ENCODE assay signal across 16 mouse cellular contexts in the genomic region with DNA sequence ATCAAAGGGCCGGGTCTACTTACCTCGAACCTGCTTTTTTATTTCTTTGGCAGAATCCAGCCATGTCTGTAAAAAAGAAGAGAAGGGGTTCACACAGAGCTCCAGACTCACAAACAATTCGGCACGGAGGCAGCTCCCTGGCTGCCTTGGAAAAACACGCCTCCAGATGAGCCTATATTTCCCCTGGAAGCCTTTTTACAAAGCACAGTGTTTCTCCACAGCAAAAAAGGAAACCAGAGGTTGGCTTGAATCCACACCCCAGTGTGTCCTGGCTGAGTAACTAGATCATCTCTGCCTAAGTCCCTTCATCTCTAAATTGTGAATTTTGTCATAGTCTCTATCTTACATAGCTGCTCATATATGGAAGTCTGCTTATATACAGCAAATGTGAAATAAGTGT.
DNase-seq lines count a peak whose midpoint lies in the region; ATAC-seq and TF ChIP-seq lines count a peak whose summit lies in the region.
"Had no signal": no experiment of that assay in that cellular context is flagged by ENCODE, and none has a peak within 500 bp of the region (broad histone marks: within the 10 kb centered on the region; RNA-seq: fewer than 3 reads in every experiment).

No protein-coding gene starts in this region.

- DNase-seq in embryonic facial prominence, embryonic 14.5 days (ENCODE audit: low spot score), result no peak
- DNase-seq in embryonic facial prominence, embryonic 10.5 days (ENCODE audit: low spot score), result no peak
- no peak for DNase-seq in layer of hippocampus, adult 2 months (ENCODE audit: low spot score in 2 of 2)
- no peak for DNase-seq in layer of hippocampus, postnatal 14 days (ENCODE audit: low spot score in 2 of 2)
- peak; percentile 9 for DNase-seq in right cerebral cortex, postnatal 14 days
- DNase-seq in B cell, adult 2 months, result no peak
- DNase-seq in stomach, postnatal 0 days (ENCODE audit: low spot score), result no peak
- DNase-seq: kidney, postnatal 25 days; liver; thymus, adult 18-20 months had no signal

- H3K27me3 ChIP-seq in embryonic facial prominence, embryonic 14.5 days (replicated peaks; ENCODE audit: control insufficient read depth, insufficient read depth, low read length), result no peaks in the 10 kb centered on the region
- no peaks in the 10 kb centered on the region for H3K27me3 ChIP-seq in embryonic facial prominence, embryonic 10.5 days (replicated peaks; ENCODE audit: low read depth, poor library complexity, severe bottlenecking)
- no peaks in the 10 kb centered on the region for H3K27me3 ChIP-seq in heart, embryonic 15.5 days
- no peaks in the 10 kb centered on the region for H3K27me3 ChIP-seq in stomach, postnatal 0 days (ENCODE audit: control insufficient read depth, insufficient read depth, low read length)
- H3K27me3 ChIP-seq: embryonic facial prominence, embryonic 12.5 days; forebrain, embryonic 12.5 days; megakaryocyte, embryonic 14.5 days had no signal

- ATAC-seq in embryonic facial prominence, embryonic 14.5 days (ENCODE audit: low read depth), result no peak
- ATAC-seq in heart, embryonic 15.5 days (replicated peaks; ENCODE audit: insufficient number of reproducible peaks, insufficient read depth, low FRiP score, low read depth), result no peak
- no peak for ATAC-seq in stomach, postnatal 0 days (ENCODE audit: low FRiP score, low TSS enrichment)

- H3K36me3 ChIP-seq in embryonic facial prominence, embryonic 14.5 days (ENCODE audit: control insufficient read depth, insufficient read depth, low read length), result peaks cover 31% of the 10 kb centered on the region
- H3K36me3 ChIP-seq in embryonic facial prominence, embryonic 10.5 days (replicated peaks), result peaks cover 85% of the 10 kb centered on the region
- peaks cover 10% of the 10 kb centered on the region; the same call in 1 of the 2 replicates for H3K36me3 ChIP-seq in heart, embryonic 15.5 days
- peaks cover 7% of the 10 kb centered on the region; the same call in 1 of the 2 replicates for H3K36me3 ChIP-seq in stomach, postnatal 0 days (ENCODE audit: control insufficient read depth, insufficient read depth, low read length)

- H3K4me3 ChIP-seq in embryonic facial prominence, embryonic 14.5 days (ENCODE audit: low read depth, low read length), result no peak overlapping the region
- no peak overlapping the region for H3K4me3 ChIP-seq in embryonic facial prominence, embryonic 10.5 days
- no peak overlapping the region for H3K4me3 ChIP-seq in layer of hippocampus, adult 2 months
- no peak overlapping the region for H3K4me3 ChIP-seq in heart, embryonic 15.5 days
- H3K4me3 ChIP-seq in stomach, postnatal 0 days (ENCODE audit: low read depth, low read length), result no peak overlapping the region
- H3K4me3 ChIP-seq: embryonic facial prominence, embryonic 12.5 days; forebrain, embryonic 12.5 days; megakaryocyte, embryonic 14.5 days had no signal

- no peak for TF ChIP-seq EP300 in stomach, postnatal 0 days (optimal IDR thresholded peaks at IDR 0.05)

- H3K4me2 ChIP-seq in embryonic facial prominence, embryonic 14.5 days (ENCODE audit: low read depth, low read length), result no peak overlapping the region
- H3K4me2 ChIP-seq in heart, embryonic 15.5 days, result 0 out of 2 replicates have a peak overlapping the region, but pooled peaks have one; percentile 2
- no peak overlapping the region for H3K4me2 ChIP-seq in stomach, postnatal 0 days (replicated peaks; ENCODE audit: low read depth)
- H3K4me2 ChIP-seq: embryonic facial prominence, embryonic 12.5 days; forebrain, embryonic 12.5 days; lung, embryonic 14.5 days had no signal

- 77% methylated on average over 5 of the region's 5 CpGs for WGBS in embryonic facial prominence, embryonic 14.5 days
- 86% methylated on average over 5 of the region's 5 CpGs for WGBS in embryonic facial prominence, embryonic 10.5 days
- 72% methylated on average over 5 of the region's 5 CpGs for WGBS in heart, embryonic 15.5 days
- WGBS in stomach, postnatal 0 days, result 74% methylated on average over 5 of the region's 5 CpGs

- no peak for TF ChIP-seq CTCF in layer of hippocampus, adult 2 months (conservative IDR thresholded peaks at IDR 0.05)
- TF ChIP-seq CTCF in stomach, postnatal 0 days (IDR thresholded peaks at IDR 0.05; ENCODE audit: low read depth), result no peak

- no peak overlapping the region for H3K9ac ChIP-seq in embryonic facial prominence, embryonic 14.5 days (ENCODE audit: low read depth, low read length)
- no peak overlapping the region for H3K9ac ChIP-seq in heart, embryonic 15.5 days
- H3K9ac ChIP-seq in stomach, postnatal 0 days (ENCODE audit: low read length), result no peak overlapping the region
- H3K9ac ChIP-seq: embryonic facial prominence, embryonic 12.5 days; forebrain, embryonic 12.5 days; lung, embryonic 14.5 days had no signal

- H3K27ac ChIP-seq in embryonic facial prominence, embryonic 14.5 days (replicated peaks; ENCODE audit: low read depth, low read length), result 0 out of 2 replicates have a peak overlapping the region, but pooled peaks have one; percentile 15
- no peak overlapping the region for H3K27ac ChIP-seq in embryonic facial prominence, embryonic 10.5 days (replicated peaks)
- H3K27ac ChIP-seq in layer of hippocampus, adult 2 months, result peak overlapping the region; percentile 5; the same call in 1 of the 2 replicates
- H3K27ac ChIP-seq in heart, embryonic 15.5 days, result peak overlapping the region; percentile 56
- no peak overlapping the region for H3K27ac ChIP-seq in stomach, postnatal 0 days (replicated peaks)
- H3K27ac ChIP-seq: embryonic facial prominence, embryonic 12.5 days; forebrain, embryonic 12.5 days had no signal

- H3K4me1 ChIP-seq in embryonic facial prominence, embryonic 14.5 days (ENCODE audit: control insufficient read depth, insufficient read depth, low read length), result no peaks in the 10 kb centered on the region
- H3K4me1 ChIP-seq in embryonic facial prominence, embryonic 10.5 days, result no peaks in the 10 kb centered on the region
- no peaks in the 10 kb centered on the region for H3K4me1 ChIP-seq in heart, embryonic 15.5 days (replicated peaks)
- H3K4me1 ChIP-seq in stomach, postnatal 0 days (replicated peaks; ENCODE audit: control insufficient read depth, insufficient read depth), result no peaks in the 10 kb centered on the region
- H3K4me1 ChIP-seq: embryonic facial prominence, embryonic 12.5 days; forebrain, embryonic 12.5 days had no signal

- no peaks in the 10 kb centered on the region for H3K9me3 ChIP-seq in embryonic facial prominence, embryonic 14.5 days (ENCODE audit: control insufficient read depth, low read length)
- no peaks in the 10 kb centered on the region for H3K9me3 ChIP-seq in embryonic facial prominence, embryonic 10.5 days
- no peaks in the 10 kb centered on the region for H3K9me3 ChIP-seq in heart, embryonic 15.5 days (replicated peaks)
- H3K9me3 ChIP-seq in stomach, postnatal 0 days (ENCODE audit: control insufficient read depth, low read length), result no peaks in the 10 kb centered on the region
- H3K9me3 ChIP-seq: embryonic facial prominence, embryonic 12.5 days; forebrain, embryonic 12.5 days; G1E; megakaryocyte, embryonic 14.5 days had no signal

Comparison
In these comparisons a context has a peak if more than half of its experiments do, and no peak if none do; other contexts are left out.
1. H3K27ac ChIP-seq: peak in embryonic facial prominence, embryonic 14.5 days (single experiment), layer of hippocampus, adult 2 months (single experiment) and heart, embryonic 15.5 days (single experiment); none in embryonic facial prominence, embryonic 10.5 days (single experiment) and stomach, postnatal 0 days (single experiment).